Comparison of ENCODE assay signal across 8 mouse cellular contexts in the genomic region with DNA sequence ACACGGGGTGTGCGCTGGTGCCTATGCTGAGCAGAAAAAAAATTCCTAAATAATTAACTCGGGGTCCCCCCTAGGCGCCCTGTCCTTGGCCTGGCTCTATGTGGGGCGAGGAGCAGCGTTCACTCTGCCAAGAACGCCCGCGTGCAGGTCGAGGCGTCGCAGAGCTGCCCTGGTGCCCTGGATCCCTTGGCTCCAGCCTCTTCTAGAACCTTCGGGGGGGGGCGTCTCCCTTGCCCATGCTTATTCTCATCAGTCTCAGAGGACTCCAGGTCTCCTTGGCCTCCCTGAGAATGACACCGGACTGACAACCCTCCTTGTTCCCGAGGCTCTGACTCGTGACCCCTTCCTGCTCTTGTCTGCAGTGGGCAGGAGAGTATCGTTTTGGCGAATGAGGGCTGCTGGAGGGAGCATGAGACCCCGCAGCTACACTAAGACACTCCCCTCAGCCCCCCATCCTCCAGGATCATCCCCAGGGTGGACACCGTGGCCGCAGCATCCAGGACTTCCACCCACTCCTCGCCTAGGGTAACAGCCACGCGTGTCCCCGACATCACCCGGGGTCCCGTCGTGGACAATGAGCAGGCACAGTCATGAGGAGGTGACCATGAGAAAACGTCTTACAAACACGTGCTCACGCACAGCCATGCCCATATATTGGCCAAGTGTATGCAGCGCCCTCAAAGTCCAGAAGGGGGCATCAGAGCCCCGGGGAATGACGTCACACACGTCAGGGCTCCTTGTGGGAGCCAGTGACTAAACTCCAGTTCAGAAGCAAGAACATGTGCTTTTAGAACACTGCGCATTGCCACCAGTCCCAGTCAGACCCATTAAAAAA. TPM values are rescaled to one million over a fixed set of nuclear protein-coding genes. Genes with fewer than 3 reads are reported as not detected.
A peak's percentile ranks its signal among the peaks of the same experiment; 100 is the strongest.
DNase-seq lines count a peak whose midpoint lies in the region; ATAC-seq lines count a peak whose summit lies in the region.

No protein-coding gene starts in this region.

- no peak overlapping the region for H3K4me3 ChIP-seq in intestine, embryonic 14.5 days (ENCODE audit: low read depth, low read length)

- peak; percentile 68 for ATAC-seq in intestine, embryonic 14.5 days (replicated peaks; ENCODE audit: low FRiP score, low TSS enrichment, low read depth)
- peak; percentile 83 for ATAC-seq in megakaryocyte-erythroid progenitor cell, adult 5-6 weeks (replicated peaks; ENCODE audit: low FRiP score, low TSS enrichment, poor library complexity, severe bottlenecking)

- no peak overlapping the region for H3K9ac ChIP-seq in intestine, embryonic 14.5 days (ENCODE audit: low read length)

- H3K36me3 ChIP-seq in intestine, embryonic 14.5 days (ENCODE audit: control insufficient read depth, insufficient read depth, low read length) = no peaks in the 10 kb centered on the region

- intact Hi-C loops in gastrocnemius, postnatal 14 days (cut with DNase I; ENCODE audit: low total_unique reads) = loop anchor here (5.0 to 10.0 kb wide), 2 partner anchors 48 to 195 kb away; a partner anchor contains a TSS
- intact Hi-C loops in left cerebral cortex, postnatal 10 days (cut with DNase I) = loop anchor here (2.0 to 5.0 kb wide), 4 partner anchors 41 to 252 kb away; no protein-coding TSS in a partner anchor

- H3K4me2 ChIP-seq in intestine, embryonic 14.5 days (ENCODE audit: low read length) = 0 out of 2 replicates have a peak overlapping the region, but pooled peaks have one; percentile 18

- WGBS in intestine, embryonic 14.5 days = 28% methylated on average over 37 of the region's 37 CpGs

- no peaks in the 10 kb centered on the region for H3K9me3 ChIP-seq in intestine, embryonic 14.5 days (ENCODE audit: control insufficient read depth, low read length)

- no peaks in the 10 kb centered on the region for H3K27me3 ChIP-seq in intestine, embryonic 14.5 days (replicated peaks; ENCODE audit: control insufficient read depth, insufficient read depth, low read length)

- no peak overlapping the region for H3K27ac ChIP-seq in intestine, embryonic 14.5 days (ENCODE audit: low read depth)

- H3K4me1 ChIP-seq in intestine, embryonic 14.5 days (replicated peaks; ENCODE audit: control insufficient read depth, insufficient read depth, low read length) = no peaks in the 10 kb centered on the region; the same call in 1 of the 2 replicates

- DNase-seq in adrenal gland, adult (ENCODE audit: inconsistent age in 2 of 2, low spot score in 1 of 2) = peak; percentile 88 to 97
- DNase-seq in embryo, embryonic 10 days (ENCODE audit: low spot score) = peak; percentile 86
- peak; percentile 79 for DNase-seq in gastrocnemius, postnatal 14 days
- DNase-seq in intestine, embryonic 14.5 days (ENCODE audit: low spot score) = peak; percentile 94
- peak; percentile 86 for DNase-seq in left cerebral cortex, postnatal 10 days (ENCODE audit: extremely low spot score in 1 of 2, low spot score in 2 of 2)
- DNase-seq in right cerebral cortex, postnatal 14 days = peak; percentile 81
- DNase-seq in urinary bladder, postnatal 4 days (ENCODE audit: low spot score in 2 of 2) = peak; percentile 77 to 86

RNA-seq across cellular contexts. Expression of a gene that starts 15.2 kb away (rescaled TPM):
- total RNA-seq in gastrocnemius, postnatal 14 days (2021) = 1 to 10 TPM in 1 of 2 experiments, under 1 TPM in 1; 0.44 to 1.1 TPM
- polyA plus RNA-seq in intestine, embryonic 14.5 days (2014; fragmentation: Nextera tagmentation; extraction: Ambion mirVana) = 4.7 and 4.8 TPM in 2 replicates
- 100 to 1,000 TPM; 127 to 166 TPM for total RNA-seq in left cerebral cortex, postnatal 10 days (2021)
- total RNA-seq in megakaryocyte-erythroid progenitor cell, adult 5-6 weeks (2014; fragmentation: Nextera tagmentation) = 1.5 and 3.6 TPM in 2 replicates
- 0.14 and 0.46 TPM in 2 replicates for total RNA-seq in megakaryocyte-erythroid progenitor cell, adult 5-6 weeks (2017)

RNA-seq across cellular contexts. Expression of a gene that starts 25.9 kb away (rescaled TPM):
- total RNA-seq in gastrocnemius, postnatal 14 days (2021) = under 1 TPM; 0.24 to 0.72 TPM
- 0.65 and 1.0 TPM in 2 replicates for polyA plus RNA-seq in intestine, embryonic 14.5 days (2014; fragmentation: Nextera tagmentation; extraction: Ambion mirVana)
- total RNA-seq in left cerebral cortex, postnatal 10 days (2021) = 100 to 1,000 TPM; 105 to 120 TPM
- not detected in 2 replicates for total RNA-seq in megakaryocyte-erythroid progenitor cell, adult 5-6 weeks (2014; fragmentation: Nextera tagmentation)
- total RNA-seq in megakaryocyte-erythroid progenitor cell, adult 5-6 weeks (2017) = not detected in 2 replicates

RNA-seq across cellular contexts. Expression of a gene that starts 37.6 kb away (rescaled TPM):
- total RNA-seq in gastrocnemius, postnatal 14 days (2021) = 10 to 100 TPM; 11.3 to 11.9 TPM
- 13.1 and 13.7 TPM in 2 replicates for polyA plus RNA-seq in intestine, embryonic 14.5 days (2014; fragmentation: Nextera tagmentation; extraction: Ambion mirVana)
- 10 to 100 TPM; 65.2 to 67.8 TPM for total RNA-seq in left cerebral cortex, postnatal 10 days (2021)
- 7.0 TPM in 2 replicates for total RNA-seq in megakaryocyte-erythroid progenitor cell, adult 5-6 weeks (2014; fragmentation: Nextera tagmentation)
- total RNA-seq in megakaryocyte-erythroid progenitor cell, adult 5-6 weeks (2017) = 3.4 and 7.2 TPM in 2 replicates

Comparison
In these comparisons a context has a peak if more than half of its experiments do, and no peak if none do; other contexts are left out.
1. RNA of a gene that starts 15.2 kb away (total RNA-seq): 127 to 166 TPM in left cerebral cortex, postnatal 10 days; 0.14 to 3.6 TPM in megakaryocyte-erythroid progenitor cell, adult 5-6 weeks and 0.44 to 1.1 TPM in gastrocnemius, postnatal 14 days; every median in the first group is over 10 times any median in the second.
2. RNA of a gene that starts 25.9 kb away (total RNA-seq): 105 to 120 TPM in left cerebral cortex, postnatal 10 days; 0.24 to 0.72 TPM in gastrocnemius, postnatal 14 days and not detected in megakaryocyte-erythroid progenitor cell, adult 5-6 weeks; every median in the first group is over 10 times any median in the second.
3. RNA of a gene that starts 37.6 kb away (total RNA-seq): 65.2 to 67.8 TPM in left cerebral cortex, postnatal 10 days; 11.3 to 11.9 TPM in gastrocnemius, postnatal 14 days and 3.4 to 7.2 TPM in megakaryocyte-erythroid progenitor cell, adult 5-6 weeks; every median in the first group is over 4 times any median in the second.
4. Peak in every context shown above with its lines, with median percentiles within 50 percentile points of each other: DNase-seq.